Mouse (Mus musculus) E14TG2a.4 (cell line): ENCODE measurements at regions not wholly inside any gene's neighbourhood (a gene's known extent, or its start where the extent isn't known, plus 50 kb on each side); places are given as distances from the start of the nearest gene placed in this dataset.

Experiments
- H3K27me3 ChIP-seq: 2 replicates; pipeline ENCODE4 v1.6.1; 2014; ENCODE audit warnings: low read length, control low read depth; ENCODE audit not compliant: insufficient read depth
- H3K36me3 ChIP-seq: 2 replicates; pipeline ENCODE4 v1.6.1; 2014; ENCODE audit warnings: low read length, control low read depth; ENCODE audit not compliant: insufficient read depth
- H3K4me1 ChIP-seq: replicated peaks from 2 replicates; pipeline ENCODE4 v1.6.1; 2014; ENCODE audit warnings: low read depth, low read length, control low read depth
- H3K4me3 ChIP-seq: replicated peaks from 2 replicates; pipeline ENCODE4 v1.5.1; 2014; ENCODE audit warnings: mild to moderate bottlenecking, low read length
- H3K9me3 ChIP-seq: 2 replicates; pipeline ENCODE4 v1.6.1; 2014; ENCODE audit warnings: low read length, control low read depth
- CTCF ChIP-seq: conservative IDR thresholded peaks from 2 replicates; pipeline ENCODE4 v1.5.1; 2014; ENCODE audit warnings: low read length
- NANOG ChIP-seq: IDR thresholded peaks from 2 replicates; pipeline ENCODE4 v1.6.1; 2014; ENCODE audit warnings: borderline replicate concordance, low read length, mixed read lengths
- POU5F1 ChIP-seq: IDR thresholded peaks from 2 replicates; pipeline ENCODE4 v1.6.1; 2014; ENCODE audit warnings: low read length, borderline replicate concordance

DNA sequence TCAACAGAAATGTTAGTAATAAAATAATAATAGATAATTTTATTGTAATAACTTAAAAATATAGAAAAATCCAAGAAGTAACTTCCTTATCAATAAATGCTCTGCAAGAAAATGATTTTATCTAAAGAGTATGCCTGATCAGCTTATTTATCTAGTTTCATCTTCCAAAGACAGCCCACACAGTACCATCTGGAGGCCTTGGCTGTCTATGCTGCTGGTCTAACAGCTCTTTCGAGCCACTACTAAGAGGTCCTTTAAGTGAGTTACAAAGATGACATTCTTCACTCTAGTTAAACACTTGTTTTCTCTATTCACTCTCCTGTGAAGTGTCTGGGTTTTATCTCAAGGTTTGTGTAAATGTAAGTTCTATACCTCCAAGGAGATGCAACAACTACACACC lies 305.7 kb downstream of the Mef2c start:
- H3K4me1 ChIP-seq, result no peaks in the 10 kb centered on the region
- H3K4me3 ChIP-seq, result no peak overlapping the region
- TF ChIP-seq NANOG (no peak), POU5F1 (no peak), CTCF (no peak)
- H3K27me3 ChIP-seq, result no peaks in the 10 kb centered on the region
- H3K36me3 ChIP-seq, result no peaks in the 10 kb centered on the region
- H3K9me3 ChIP-seq, result no peaks in the 10 kb centered on the region

DNA sequence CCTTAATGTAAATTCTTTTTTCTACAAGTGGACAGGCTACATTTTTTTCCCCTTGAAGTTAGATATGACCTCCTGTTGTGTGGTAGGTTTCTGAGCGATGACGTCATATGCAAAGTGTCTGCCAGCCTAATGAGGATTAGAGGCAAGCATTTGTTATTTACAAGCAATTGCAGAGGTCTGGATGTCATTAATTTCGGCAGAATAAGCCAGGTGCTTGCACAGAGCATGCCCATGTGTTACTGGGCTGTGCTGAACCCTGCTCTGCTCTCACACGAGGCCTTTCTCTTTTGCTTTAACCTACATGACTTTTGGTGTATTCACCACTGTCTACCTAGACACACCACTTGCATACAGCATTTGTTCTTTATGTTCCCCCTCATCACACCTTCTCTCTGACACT lies 316.5 kb downstream of the Mef2c start:
- no peaks in the 10 kb centered on the region for H3K27me3 ChIP-seq
- H3K4me3 ChIP-seq, result no peak overlapping the region
- no peaks in the 10 kb centered on the region for H3K9me3 ChIP-seq
- H3K4me1 ChIP-seq, result no peaks in the 10 kb centered on the region
- TF ChIP-seq POU5F1 (no peak), CTCF (no peak), NANOG (no peak)
- H3K36me3 ChIP-seq, result no peaks in the 10 kb centered on the region

DNA sequence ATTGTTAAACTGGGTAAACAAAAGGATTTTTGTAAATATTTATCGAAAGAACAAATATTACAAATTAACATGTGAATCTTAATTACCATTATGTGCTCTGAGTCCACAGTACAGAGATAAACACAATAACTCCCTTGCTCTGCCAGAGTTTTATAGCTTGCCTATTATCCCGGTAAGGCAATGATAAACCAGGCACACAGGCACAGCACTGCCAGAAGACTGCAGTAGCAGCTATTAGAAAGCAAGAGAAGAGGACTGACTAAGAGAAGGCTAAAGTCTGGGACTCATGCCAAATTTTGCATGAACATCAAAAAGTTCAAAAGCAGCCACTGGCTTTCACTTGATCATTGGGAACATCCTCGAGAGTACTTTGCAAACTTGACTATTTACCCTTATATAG lies 316.9 kb downstream of the Mef2c start:
- Histone ChIP-seq H3K4me3 (no peak overlapping the region), H3K4me1 (no peaks in the 10 kb centered on the region), H3K36me3 (no peaks in the 10 kb centered on the region), H3K27me3 (no peaks in the 10 kb centered on the region), H3K9me3 (no peaks in the 10 kb centered on the region)
- TF ChIP-seq NANOG (no peak), POU5F1 (no peak), CTCF (no peak)

DNA sequence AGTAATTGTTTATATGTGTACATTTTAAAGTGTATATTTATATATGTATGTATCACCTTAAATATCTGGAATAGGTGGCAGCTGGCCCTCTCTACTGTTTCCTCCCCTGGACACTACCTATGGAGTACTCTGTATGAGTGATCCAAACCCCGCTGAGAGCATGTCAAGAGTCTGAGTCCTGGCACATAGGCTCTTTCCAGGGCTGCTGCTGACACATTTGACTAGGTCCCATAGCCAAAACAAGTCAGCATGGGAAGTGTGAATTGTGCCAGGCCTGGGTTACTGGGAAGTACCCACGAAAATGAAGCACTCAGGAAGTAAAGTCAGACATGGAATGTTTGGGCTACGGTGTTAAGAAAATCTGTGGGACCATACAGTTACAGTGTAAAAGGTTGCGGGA lies 321.1 kb downstream of the Mef2c start:
- no peaks in the 10 kb centered on the region for H3K27me3 ChIP-seq
- TF ChIP-seq POU5F1, result no peak
- no peak for TF ChIP-seq NANOG
- no peak for TF ChIP-seq CTCF
- H3K4me3 ChIP-seq, result no peak overlapping the region
- H3K4me1 ChIP-seq, result no peaks in the 10 kb centered on the region
- H3K36me3 ChIP-seq, result no peaks in the 10 kb centered on the region
- H3K9me3 ChIP-seq, result no peaks in the 10 kb centered on the region

DNA sequence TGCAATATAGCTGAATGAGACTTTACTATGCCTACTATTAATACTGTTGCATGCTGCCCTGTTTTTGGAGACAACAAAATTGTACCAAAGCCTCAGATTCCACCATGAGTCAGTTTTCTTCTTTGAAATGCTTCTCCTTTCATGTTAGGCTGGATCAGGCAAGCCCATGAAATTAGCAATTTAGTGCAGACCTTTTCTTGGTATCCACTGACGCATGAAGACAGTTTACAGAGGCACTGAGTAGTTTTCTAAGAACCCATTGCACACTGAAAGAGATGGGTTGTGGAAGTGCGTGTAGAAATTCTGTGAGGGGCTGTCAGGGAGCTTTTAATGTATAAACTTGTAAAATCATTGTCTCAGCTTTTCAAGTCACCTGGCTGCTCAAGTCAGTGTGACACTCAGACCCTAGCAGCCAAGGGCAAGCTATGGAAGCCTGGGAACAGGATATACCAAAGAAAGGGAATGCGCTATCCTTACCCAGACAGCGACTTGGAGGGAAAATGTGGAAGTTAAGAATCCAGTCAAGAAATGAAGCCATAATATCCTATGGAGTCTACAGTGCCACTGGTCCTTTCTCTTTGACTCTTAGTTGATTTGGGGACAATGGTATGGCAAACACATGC lies 323.1 kb downstream of the Mef2c start:
- no peak for TF ChIP-seq POU5F1
- TF ChIP-seq NANOG, result no peak
- no peak for TF ChIP-seq CTCF
- H3K4me1 ChIP-seq, result no peaks in the 10 kb centered on the region
- H3K4me3 ChIP-seq, result no peak overlapping the region
- H3K36me3 ChIP-seq, result no peaks in the 10 kb centered on the region
- no peaks in the 10 kb centered on the region for H3K27me3 ChIP-seq
- H3K9me3 ChIP-seq, result no peaks in the 10 kb centered on the region

DNA sequence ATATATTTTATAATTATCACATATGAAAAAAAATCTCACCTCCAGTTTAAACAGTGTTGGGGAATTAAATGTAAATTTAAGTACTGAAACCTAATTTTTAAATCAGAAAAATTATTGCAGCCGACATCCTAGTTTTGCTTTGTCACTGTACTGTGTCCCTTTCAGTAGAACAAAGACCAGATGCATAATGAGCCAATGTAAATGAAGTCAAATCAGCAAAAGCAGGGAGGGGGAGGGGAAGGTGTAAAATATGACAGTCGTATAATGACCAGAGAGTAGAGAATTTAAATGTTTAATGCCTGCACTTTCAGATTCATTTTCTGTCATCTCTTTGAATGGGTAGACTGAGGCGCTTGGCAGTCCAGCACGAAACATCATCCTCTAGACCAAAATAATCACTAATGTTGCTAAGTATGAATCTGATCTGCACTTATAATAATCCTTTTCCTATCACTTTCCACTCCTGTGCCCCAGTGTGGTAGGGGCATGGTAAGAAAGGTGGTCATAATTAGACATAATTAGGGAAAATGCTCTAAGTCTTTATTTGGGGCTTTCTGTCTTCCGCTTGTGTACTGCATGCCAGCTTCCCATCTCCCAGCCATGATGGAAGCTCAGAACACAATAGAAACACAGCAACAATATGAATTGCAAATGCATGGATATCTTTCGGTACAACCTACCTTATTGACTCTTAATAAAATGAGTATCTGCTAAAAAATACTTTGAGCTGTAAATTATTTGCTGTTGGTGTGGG lies 356.0 kb upstream of the Tmem161b start:
- TF ChIP-seq POU5F1 (no peak), CTCF (no peak), NANOG (no peak)

DNA sequence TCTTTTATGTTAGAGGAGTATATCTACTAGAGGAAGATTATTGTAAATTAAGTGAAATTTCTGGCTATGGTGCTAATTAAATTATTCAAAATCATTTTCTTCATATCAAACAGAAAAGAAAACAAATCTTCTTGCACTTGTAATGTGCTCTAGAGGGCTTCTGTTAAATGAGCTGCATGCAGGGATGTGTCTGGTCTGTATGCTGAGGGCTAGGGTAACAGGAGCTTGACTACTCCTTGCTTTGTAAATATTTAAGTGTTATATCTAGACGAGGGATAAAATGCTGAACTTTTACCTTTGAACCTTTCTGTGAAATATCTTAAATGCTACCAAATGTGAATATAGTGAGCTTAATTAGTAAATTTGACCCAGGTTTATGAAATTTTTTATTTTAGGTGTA lies 354.9 kb upstream of the Tmem161b start:
- Histone ChIP-seq H3K4me1 (no peaks in the 10 kb centered on the region), H3K36me3 (no peaks in the 10 kb centered on the region), H3K27me3 (no peaks in the 10 kb centered on the region), H3K4me3 (no peak overlapping the region), H3K9me3 (no peaks in the 10 kb centered on the region)
- TF ChIP-seq NANOG (no peak), POU5F1 (no peak), CTCF (no peak)

More for the DNA sequence above, 356.0 kb upstream of the Tmem161b start:
- H3K4me3 ChIP-seq, result no peak overlapping the region
- H3K27me3 ChIP-seq, result no peaks in the 10 kb centered on the region
- H3K9me3 ChIP-seq, result no peaks in the 10 kb centered on the region
- H3K4me1 ChIP-seq, result no peaks in the 10 kb centered on the region
- no peaks in the 10 kb centered on the region for H3K36me3 ChIP-seq

DNA sequence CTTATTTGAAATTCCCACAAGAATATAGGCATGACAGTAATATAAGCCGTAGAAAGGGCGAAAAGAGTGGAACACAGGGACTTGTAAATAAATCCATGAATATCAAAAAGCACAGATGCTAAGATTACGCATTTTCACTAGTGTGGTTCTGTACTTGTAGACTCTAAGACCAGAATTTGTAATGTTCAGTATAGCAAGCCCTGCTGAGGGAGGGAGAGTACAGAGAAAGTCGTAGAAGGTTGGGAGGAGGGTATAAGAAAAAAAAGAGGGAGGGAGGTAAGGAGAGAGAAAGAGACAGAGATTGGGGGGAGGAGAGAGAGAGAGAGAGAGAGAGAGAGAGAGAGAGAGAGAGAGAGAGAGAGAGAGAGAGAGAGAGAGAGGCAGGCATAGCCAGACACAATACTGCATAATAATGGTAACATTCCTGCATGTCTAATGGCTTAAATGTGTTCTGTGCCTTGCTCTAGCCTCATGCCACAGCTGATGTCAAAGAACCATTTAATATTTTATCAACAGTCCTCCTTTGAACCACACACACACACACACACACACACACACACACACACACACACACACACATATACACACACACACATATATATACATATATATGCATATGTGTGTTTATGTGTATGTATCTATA lies 354.1 kb upstream of the Tmem161b start:
- Histone ChIP-seq H3K27me3 (no peaks in the 10 kb centered on the region), H3K4me3 (no peak overlapping the region), H3K9me3 (no peaks in the 10 kb centered on the region), H3K4me1 (no peaks in the 10 kb centered on the region), H3K36me3 (no peaks in the 10 kb centered on the region)
- TF ChIP-seq POU5F1 (no peak), NANOG (no peak), CTCF (no peak)
